17 mouse cellular contexts compared by ENCODE assay signal in the genomic region with DNA sequence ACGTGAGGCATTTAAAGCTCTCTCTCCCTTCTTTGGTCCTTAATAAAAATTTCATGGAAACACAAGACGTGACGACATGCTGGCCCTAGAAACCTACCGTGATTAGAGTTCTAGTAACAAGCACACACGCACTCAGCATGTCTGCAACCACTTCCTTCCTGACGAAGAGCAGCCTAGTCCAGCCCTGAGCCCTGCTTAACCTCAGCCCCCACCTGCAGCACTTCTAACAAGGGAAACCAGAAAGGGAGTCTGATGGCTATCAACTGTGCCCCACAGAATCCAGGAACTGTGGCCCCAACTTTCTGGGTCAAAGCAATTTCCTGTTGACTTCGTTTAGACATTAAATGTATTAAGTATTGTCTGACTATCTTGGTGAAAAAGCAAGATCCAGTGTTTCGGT.
DNase-seq lines count a peak whose midpoint lies in the region; ATAC-seq lines count a peak whose summit lies in the region.
"Had no signal": no experiment of that assay in that cellular context is flagged by ENCODE, and none has a peak within 500 bp of the region (broad histone marks: within the 10 kb centered on the region; RNA-seq: fewer than 3 reads in every experiment).

No protein-coding gene starts in this region.

- no peak overlapping the region for H3K27ac ChIP-seq in kidney, embryonic 15.5 days
- no peak overlapping the region for H3K27ac ChIP-seq in forebrain, embryonic 12.5 days
- H3K27ac ChIP-seq: embryonic facial prominence, embryonic 12.5 days; liver, embryonic 13.5 days; midbrain, embryonic 15.5 days; neural tube, embryonic 13.5 days had no signal

- 64% methylated on average over 8 of the region's 8 CpGs for WGBS in kidney, embryonic 15.5 days
- WGBS in forebrain, embryonic 12.5 days: 84% methylated on average over 8 of the region's 8 CpGs

- no peaks in the 10 kb centered on the region for H3K9me3 ChIP-seq in kidney, embryonic 15.5 days (replicated peaks)
- H3K9me3 ChIP-seq in forebrain, embryonic 12.5 days: no peaks in the 10 kb centered on the region
- H3K9me3 ChIP-seq: embryonic facial prominence, embryonic 12.5 days; liver, embryonic 13.5 days; midbrain, embryonic 15.5 days; neural tube, embryonic 13.5 days had no signal

- no peaks in the 10 kb centered on the region for H3K36me3 ChIP-seq in kidney, embryonic 15.5 days
- H3K36me3 ChIP-seq in forebrain, embryonic 12.5 days (replicated peaks): no peaks in the 10 kb centered on the region
- H3K36me3 ChIP-seq: embryonic facial prominence, embryonic 12.5 days; liver, embryonic 13.5 days; midbrain, embryonic 15.5 days; neural tube, embryonic 13.5 days had no signal

- no peak overlapping the region for H3K9ac ChIP-seq in kidney, embryonic 15.5 days
- no peak overlapping the region for H3K9ac ChIP-seq in forebrain, embryonic 12.5 days
- H3K9ac ChIP-seq: embryonic facial prominence, embryonic 12.5 days; liver, embryonic 13.5 days; midbrain, embryonic 15.5 days; neural tube, embryonic 13.5 days had no signal

- DNase-seq in lung, postnatal 25 days (ENCODE audit: low spot score): peak; percentile 9
- DNase-seq in lung, postnatal 4 days: no peak
- DNase-seq in forelimb bud, embryonic 11.5 days (ENCODE audit: low read depth, low spot score): peak; percentile 8
- DNase-seq in natural killer cell, adult 2 months (ENCODE audit: low spot score in 2 of 2): peak; percentile 50 to 69
- peak; percentile 66 for DNase-seq in thymus, postnatal 4 days
- no peak for DNase-seq in cerebellum, postnatal 36 days
- DNase-seq: cerebellum, adult 9-11 months; heart, adult 18-20 months; heart, postnatal 14 days; liver, embryonic 13.5 days; lung, postnatal 10 days had no signal

- no peak overlapping the region for H3K4me2 ChIP-seq in kidney, embryonic 15.5 days
- H3K4me2 ChIP-seq in forebrain, embryonic 12.5 days: no peak overlapping the region
- H3K4me2 ChIP-seq: embryonic facial prominence, embryonic 12.5 days; liver, embryonic 13.5 days; midbrain, embryonic 15.5 days; neural tube, embryonic 13.5 days had no signal

- ATAC-seq in kidney, embryonic 15.5 days (replicated peaks; ENCODE audit: low FRiP score): no peak
- no peak for ATAC-seq in forebrain, embryonic 12.5 days (ENCODE audit: low FRiP score)
- ATAC-seq: hindbrain, embryonic 16.5 days; midbrain, embryonic 15.5 days had no signal

- no peaks in the 10 kb centered on the region for H3K27me3 ChIP-seq in kidney, embryonic 15.5 days
- no peaks in the 10 kb centered on the region for H3K27me3 ChIP-seq in forebrain, embryonic 12.5 days
- H3K27me3 ChIP-seq: embryonic facial prominence, embryonic 12.5 days; liver, embryonic 13.5 days; midbrain, embryonic 15.5 days; neural tube, embryonic 13.5 days had no signal

- H3K4me1 ChIP-seq in kidney, embryonic 15.5 days: no peaks in the 10 kb centered on the region
- no peaks in the 10 kb centered on the region for H3K4me1 ChIP-seq in forebrain, embryonic 12.5 days
- H3K4me1 ChIP-seq: embryonic facial prominence, embryonic 12.5 days; midbrain, embryonic 15.5 days; neural tube, embryonic 13.5 days had no signal

- no peak overlapping the region for H3K4me3 ChIP-seq in kidney, embryonic 15.5 days (replicated peaks)
- H3K4me3 ChIP-seq in forebrain, embryonic 12.5 days (replicated peaks): no peak overlapping the region
- H3K4me3 ChIP-seq: embryonic facial prominence, embryonic 12.5 days; liver, embryonic 13.5 days; midbrain, embryonic 15.5 days; neural tube, embryonic 13.5 days had no signal

Comparison
In these comparisons a context has a peak if more than half of its experiments do, and no peak if none do; other contexts are left out.
1. DNase-seq: peak in lung, postnatal 25 days (single experiment), forelimb bud, embryonic 11.5 days (single experiment), natural killer cell, adult 2 months (2 of 2) and thymus, postnatal 4 days (single experiment); none in lung, postnatal 4 days (0 of 2) and cerebellum, postnatal 36 days (0 of 2).